Mouse (Mus musculus) kidney, adult 2 months (tissue): ENCODE measurements at regions not wholly inside any gene's neighbourhood (a gene's known extent, or its start where the extent isn't known, plus 50 kb on each side); places are given as distances from the start of the nearest gene placed in this dataset.

Source experiments
- CTCF ChIP-seq: fragments of 200-500 bp; conservative IDR thresholded peaks from 2 replicates; pipeline ENCODE4 v1.5.1; 2011; ENCODE audit warnings: low read depth, mild to moderate bottlenecking, control low read depth, low read length, moderate library complexity, mixed read lengths; ENCODE audit not compliant: insufficient read depth, insufficient read length
- POLR2A ChIP-seq: fragments of 200-500 bp; IDR thresholded peaks from one replicate; pipeline ENCODE4 v1.6.1; 2011; ENCODE audit warnings: low read depth, low read length, control low read depth

- TF ChIP-seq CTCF (no peak), POLR2A (no peak)
These were observed 420.1 kb downstream of the Prim2 start for GRCm38 (mm10) chr1:33249474-33249873.
